ENCODE assay signal across 8 mouse cellular contexts in the genomic region with DNA sequence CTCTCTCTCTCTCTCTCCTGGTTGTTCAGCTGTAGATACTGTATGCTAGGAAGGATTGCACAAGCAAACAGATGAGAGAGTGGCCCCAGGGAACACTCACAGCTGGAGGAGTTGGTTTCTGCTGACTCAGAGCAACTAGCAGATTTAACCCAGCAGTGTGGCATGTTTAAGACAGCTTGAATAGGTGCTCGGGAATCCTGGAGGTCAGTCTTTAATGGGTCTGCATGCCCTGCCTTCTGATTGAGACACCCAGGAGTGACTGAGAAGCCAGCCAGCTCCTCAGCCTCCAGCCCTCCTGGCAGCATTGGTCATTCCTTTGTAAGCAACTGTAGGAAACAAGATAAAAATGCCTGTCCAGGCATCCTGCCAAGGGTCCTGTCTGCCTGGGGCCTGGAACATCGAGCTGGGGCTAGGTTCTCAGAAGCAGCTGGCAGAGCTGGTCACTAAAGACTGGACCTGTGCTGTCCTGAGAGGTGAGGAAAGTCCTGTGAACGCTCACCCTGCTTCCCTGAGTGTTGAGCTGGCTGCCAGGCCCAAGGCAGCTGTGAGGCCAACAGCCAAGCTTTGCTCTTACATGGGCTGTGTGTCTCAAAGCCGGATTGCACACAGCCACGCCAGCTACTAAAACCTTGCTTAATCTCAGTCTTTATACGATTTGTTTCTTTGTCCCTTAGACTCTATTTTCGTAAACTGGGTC. TPM values are rescaled to one million over a fixed set of nuclear protein-coding genes. Genes with fewer than 3 reads are reported as not detected.
DNase-seq lines count a peak whose midpoint lies in the region; ATAC-seq and TF ChIP-seq lines count a peak whose summit lies in the region.

No protein-coding gene starts in this region.

- no peaks in the 10 kb centered on the region for H3K9me3 ChIP-seq in megakaryocyte, embryonic 14.5 days
- H3K9me3 ChIP-seq in kidney, embryonic 14.5 days (ENCODE audit: control insufficient read depth, low read length): no peaks in the 10 kb centered on the region

- H3K9ac ChIP-seq in kidney, embryonic 14.5 days (ENCODE audit: low read depth, low read length): no peak overlapping the region

- peak; percentile 75 to 86 for DNase-seq in adrenal gland, postnatal 36 days
- peak; percentile 78 for DNase-seq in ovary, adult 18-20 months (ENCODE audit: low spot score)
- DNase-seq in natural killer cell, adult 2 months (ENCODE audit: low spot score in 2 of 2): no peak
- DNase-seq in thymus, adult 2 months: no peak

- H3K4me3 ChIP-seq in megakaryocyte, embryonic 14.5 days (replicated peaks): peak overlapping the region; percentile 64
- no peak overlapping the region for H3K4me3 ChIP-seq in kidney, embryonic 14.5 days (ENCODE audit: low read length)
- H3K4me3 ChIP-seq in thymus, adult 2 months (ENCODE audit: control insufficient read depth, insufficient read depth, low read length): no peak overlapping the region

- H3K27ac ChIP-seq in kidney, embryonic 14.5 days (ENCODE audit: low read depth, low read length): no peak overlapping the region
- no peak overlapping the region for H3K27ac ChIP-seq in thymus, adult 2 months (ENCODE audit: control insufficient read depth, insufficient read depth, low read length)

- TF ChIP-seq CTCF in thymus, adult 2 months (IDR thresholded peaks at IDR 0.05; ENCODE audit: borderline replicate concordance, control insufficient read depth, extremely low read depth, insufficient read depth, low read length, poor library complexity): no peak

- no peak for ATAC-seq in megakaryocyte, adult 5-6 weeks (ENCODE audit: poor library complexity, severe bottlenecking)
- 0 out of 2 replicates have a peak, but pooled peaks have one; percentile 21 for ATAC-seq in granulocyte monocyte progenitor cell, adult 5-6 weeks (replicated peaks; ENCODE audit: poor library complexity, severe bottlenecking)
- 0 out of 2 replicates have a peak, but pooled peaks have one; percentile 20 for ATAC-seq in kidney, embryonic 14.5 days (ENCODE audit: low FRiP score, low TSS enrichment)

- H3K4me1 ChIP-seq in megakaryocyte, embryonic 14.5 days: peaks cover 34% of the 10 kb centered on the region
- H3K4me1 ChIP-seq in kidney, embryonic 14.5 days (ENCODE audit: control insufficient read depth, insufficient read depth, low read length): no peaks in the 10 kb centered on the region
- H3K4me1 ChIP-seq in thymus, adult 2 months (replicated peaks; ENCODE audit: control insufficient read depth, insufficient read depth, low read length): no peaks in the 10 kb centered on the region

- H3K36me3 ChIP-seq in megakaryocyte, embryonic 14.5 days (replicated peaks; ENCODE audit: low read length): peaks cover 88% of the 10 kb centered on the region
- no peaks in the 10 kb centered on the region; the same call in 1 of the 2 replicates for H3K36me3 ChIP-seq in kidney, embryonic 14.5 days (ENCODE audit: control insufficient read depth, insufficient read depth, low read length)
- H3K36me3 ChIP-seq in thymus, adult 2 months (ENCODE audit: control insufficient read depth, insufficient read depth, low read length): no peaks in the 10 kb centered on the region

- WGBS in kidney, embryonic 14.5 days: 65% methylated on average over 7 of the region's 7 CpGs
- 85% methylated on average over 7 of the region's 7 CpGs for WGBS in thymus, adult 2 months

- H3K4me2 ChIP-seq in kidney, embryonic 14.5 days (replicated peaks; ENCODE audit: low read depth, low read length): no peak overlapping the region

- no peaks in the 10 kb centered on the region for H3K27me3 ChIP-seq in megakaryocyte, embryonic 14.5 days (replicated peaks)
- H3K27me3 ChIP-seq in kidney, embryonic 14.5 days (ENCODE audit: control insufficient read depth, insufficient read depth, low read length): no peaks in the 10 kb centered on the region
- no peaks in the 10 kb centered on the region for H3K27me3 ChIP-seq in thymus, adult 2 months (ENCODE audit: control insufficient read depth, insufficient read depth, low read length)

- no peak for TF ChIP-seq POLR2A in thymus, adult 2 months (IDR thresholded peaks at IDR 0.05; ENCODE audit: control insufficient read depth, extremely low read depth, insufficient read depth, low read length, poor library complexity)

RNA-seq across cellular contexts. Expression of a gene that starts 31.4 kb away (rescaled TPM):
- 5.2 and 6.7 TPM in 2 replicates for polyA plus RNA-seq in megakaryocyte, embryonic 14.5 days (2012; ENCODE audit: insufficient read depth, low replicate concordance)
- 69.6 and 73.1 TPM in 2 replicates for total RNA-seq in megakaryocyte, adult 5-6 weeks (2015)
- 56.2 and 66.0 TPM in 2 replicates for total RNA-seq in megakaryocyte, adult 5-6 weeks (2017)
- 100 to 1,000 TPM; 265 to 423 TPM for total RNA-seq in adrenal gland, postnatal 36 days (2021)
- 49.3 and 54.8 TPM in 2 replicates for total RNA-seq in granulocyte monocyte progenitor cell, adult 5-6 weeks (2014; fragmentation: Nextera tagmentation)
- total RNA-seq in granulocyte monocyte progenitor cell, adult 5-6 weeks (2017): 31.6 and 36.8 TPM in 2 replicates
- 10.0 and 23.8 TPM in 2 replicates for polyA plus RNA-seq in kidney, embryonic 14.5 days (2014; fragmentation: Nextera tagmentation; extraction: Ambion mirVana)
- 69.6 and 75.7 TPM in 2 replicates for polyA plus RNA-seq in thymus, adult 2 months (2012; rRNA removed)

RNA-seq across cellular contexts. Expression of a gene that starts 35.1 kb away (rescaled TPM):
- 1.0 and 2.5 TPM in 2 replicates for polyA plus RNA-seq in megakaryocyte, embryonic 14.5 days (2012; ENCODE audit: insufficient read depth, low replicate concordance)
- 1.4 and 4.0 TPM in 2 replicates for total RNA-seq in megakaryocyte, adult 5-6 weeks (2015)
- total RNA-seq in megakaryocyte, adult 5-6 weeks (2017): 1.3 and 2.8 TPM in 2 replicates
- under 1 TPM; 0.73 to 0.92 TPM for total RNA-seq in adrenal gland, postnatal 36 days (2021)
- total RNA-seq in granulocyte monocyte progenitor cell, adult 5-6 weeks (2014; fragmentation: Nextera tagmentation): 0.71 and 0.96 TPM in 2 replicates
- total RNA-seq in granulocyte monocyte progenitor cell, adult 5-6 weeks (2017): 0.88 and 1.1 TPM in 2 replicates
- 0.51 and 0.53 TPM in 2 replicates for polyA plus RNA-seq in kidney, embryonic 14.5 days (2014; fragmentation: Nextera tagmentation; extraction: Ambion mirVana)
- 0.62 and 0.85 TPM in 2 replicates for polyA plus RNA-seq in thymus, adult 2 months (2012; rRNA removed)

Comparison
In these comparisons a context has a peak if more than half of its experiments do, and no peak if none do; other contexts are left out.
1. DNase-seq: peak in adrenal gland, postnatal 36 days (2 of 2) and ovary, adult 18-20 months (single experiment); none in natural killer cell, adult 2 months (0 of 2) and thymus, adult 2 months (single experiment).